Mouse (Mus musculus) urinary bladder, postnatal 14 days (tissue): ENCODE measurements around the gene Gm20388.

Experiments
- DNase-seq: peaks from one replicate; pipeline ENCODE4 v3.0.0; 2021; ENCODE audit warnings: low spot score

Gene Gm20388

DNA sequence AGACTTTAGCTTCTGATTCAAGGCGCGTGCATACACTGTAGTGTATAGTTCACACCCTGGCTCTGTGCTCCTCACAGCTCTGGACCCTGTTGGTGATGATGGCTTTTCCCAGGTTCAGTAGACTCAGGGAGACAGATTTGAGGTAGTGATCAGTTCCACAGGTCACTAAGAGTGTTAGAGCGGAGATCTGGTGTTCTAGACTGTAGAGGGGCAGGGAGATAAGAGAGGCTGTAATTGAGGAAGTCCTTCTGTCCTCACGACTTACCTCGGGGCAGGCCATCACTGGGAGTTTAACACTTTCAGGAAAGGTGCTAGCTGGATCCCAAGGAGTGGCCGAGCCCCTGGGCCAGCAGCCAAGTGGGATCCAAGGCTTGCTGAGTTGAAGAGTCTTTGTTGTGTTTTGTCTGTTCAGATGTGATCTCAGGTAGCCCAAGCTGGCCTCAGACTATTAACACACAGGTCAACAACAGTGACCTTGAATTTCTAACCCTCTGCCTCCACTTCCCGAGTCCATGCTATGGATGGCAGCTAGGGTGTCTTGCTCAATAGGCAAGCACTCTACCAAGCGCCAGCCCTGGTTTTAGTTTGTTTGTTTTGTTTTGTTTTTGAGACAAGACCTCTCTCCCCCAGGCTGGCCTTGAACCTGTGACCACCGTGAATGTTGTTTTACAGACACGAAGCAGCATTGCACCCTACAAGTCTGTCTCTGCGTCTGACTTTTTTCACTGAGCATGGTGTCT, 564.0 kb downstream of the Gm20388 start:
- DNase-seq: no peak

DNA sequence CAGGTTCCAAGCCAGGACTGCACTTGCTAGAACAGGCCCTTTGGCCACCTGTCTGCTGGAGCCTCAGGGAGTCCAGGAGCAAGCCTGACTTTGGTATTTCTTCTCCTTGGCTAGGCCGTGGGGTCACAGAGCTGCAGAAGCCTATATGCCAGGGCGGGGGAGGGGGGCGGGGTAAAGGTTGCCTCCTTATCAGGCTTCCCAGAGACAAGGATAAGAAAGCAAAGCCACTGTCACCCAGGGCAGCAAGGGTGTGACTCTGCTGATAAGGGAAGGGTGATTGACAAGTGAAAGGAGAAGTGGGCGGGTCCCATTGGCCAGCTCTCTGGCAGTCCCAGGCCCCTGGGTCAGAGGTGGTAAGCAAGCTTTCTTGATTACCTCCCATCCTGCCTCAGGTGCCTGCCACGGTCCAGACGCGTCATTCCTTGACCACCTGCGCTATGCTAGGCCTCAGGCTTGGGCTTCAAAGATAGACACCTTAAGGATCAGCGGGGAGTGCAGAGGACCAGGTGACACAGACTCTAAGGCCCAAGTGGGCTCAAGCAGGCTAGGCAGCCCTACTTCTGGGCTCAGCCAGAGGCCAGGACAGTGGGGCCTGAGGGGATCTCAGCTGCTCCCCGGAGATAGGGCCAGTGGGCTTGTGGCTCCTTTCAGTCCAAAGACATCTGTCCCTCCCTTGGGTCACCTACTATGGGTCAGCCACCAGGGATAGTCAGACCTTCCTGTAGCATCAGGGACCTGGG, 565.0 kb downstream of the Gm20388 start:
- no peak for DNase-seq

- DNase-seq: no peak
These were observed 566.3 kb downstream of the Gm20388 start for GRCm38 (mm10) chr8:120476711-120477575.

DNA sequence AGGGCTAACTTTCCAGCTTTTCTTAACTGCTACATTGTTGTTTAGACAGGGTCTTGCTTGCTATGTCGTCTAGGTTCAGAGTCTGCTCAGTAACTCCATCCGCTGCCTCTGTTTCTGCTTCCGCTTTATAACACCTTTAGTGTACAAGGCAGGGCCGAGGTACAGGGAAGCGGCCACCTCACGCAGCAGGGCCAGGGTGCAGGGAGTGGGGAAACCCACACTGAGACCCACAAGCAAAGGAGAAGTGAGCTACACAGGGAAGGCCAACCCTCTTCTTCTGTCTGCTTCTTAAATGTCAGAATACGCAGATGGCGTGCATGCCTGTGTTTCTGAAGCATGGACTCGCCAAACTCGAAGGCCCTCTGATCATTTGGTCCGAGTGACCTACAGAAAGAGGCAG, 568.1 kb downstream of the Gm20388 start:
- DNase-seq: no peak

GRCm38 (mm10) chr8:120479691-120480090, 569.0 kb downstream of the Gm20388 start:
- no peak for DNase-seq

DNA sequence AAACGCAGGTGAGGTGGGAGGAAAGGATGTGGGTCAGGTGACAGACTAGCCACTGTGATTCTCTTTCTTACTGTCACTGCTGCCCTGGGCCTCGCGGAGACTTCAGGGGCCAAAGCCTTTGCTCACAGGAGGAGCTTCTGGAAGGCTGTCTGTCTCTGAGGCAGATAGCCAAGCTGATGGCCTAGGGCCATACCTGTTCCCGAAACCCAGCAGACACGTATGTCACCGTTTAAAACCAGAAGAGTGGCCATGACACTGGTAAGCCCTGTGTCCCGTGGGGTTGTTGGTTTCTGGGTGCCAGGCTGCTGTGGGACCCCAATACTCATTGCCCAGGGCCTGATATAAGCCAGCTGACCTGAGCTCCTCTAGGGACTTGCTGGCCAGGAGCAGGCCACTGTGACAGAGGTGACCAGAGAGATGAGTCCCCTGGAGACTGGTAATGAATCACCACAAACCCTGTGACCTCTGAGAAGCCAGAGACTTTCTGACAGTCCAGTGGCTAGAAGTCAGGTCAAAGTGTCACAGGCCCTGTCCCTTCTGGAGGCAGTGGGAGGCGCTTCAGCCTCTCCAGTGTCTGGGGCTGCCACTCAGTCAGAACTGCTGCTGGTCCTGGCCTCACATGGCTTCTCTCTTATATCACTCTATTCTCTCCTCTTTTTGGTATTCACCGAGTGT, 571.5 kb downstream of the Gm20388 start:
- DNase-seq: no peak

DNA sequence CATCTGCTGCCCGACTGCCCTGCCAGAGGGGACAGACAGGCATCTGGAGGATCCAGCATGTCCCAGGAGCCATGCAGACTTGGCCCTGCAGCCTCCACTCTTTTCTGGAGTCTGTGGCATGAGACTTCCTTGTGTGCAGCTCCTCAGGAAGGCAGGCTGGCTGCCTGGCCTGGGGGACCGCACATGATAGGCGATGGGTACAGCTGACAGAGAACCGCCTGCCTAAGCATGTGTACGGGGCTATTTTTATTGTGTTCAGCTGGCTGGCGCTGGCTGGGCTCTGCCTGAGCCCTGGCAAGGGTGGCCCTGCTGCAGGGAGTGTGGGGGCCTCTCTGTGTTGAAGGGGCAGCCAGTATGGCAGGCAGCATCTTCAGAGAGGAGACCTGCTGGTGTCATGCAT, 573.8 kb downstream of the Gm20388 start:
- DNase-seq: no peak

- DNase-seq: no peak
These were observed 574.5 kb downstream of the Gm20388 start for GRCm38 (mm10) chr8:120485116-120485515.

- no peak for DNase-seq
These were observed 575.2 kb downstream of the Gm20388 start for GRCm38 (mm10) chr8:120485551-120486476.

GRCm38 (mm10) chr8:120486477-120487376, 576.1 kb downstream of the Gm20388 start:
- peak; percentile 61 for DNase-seq

DNA sequence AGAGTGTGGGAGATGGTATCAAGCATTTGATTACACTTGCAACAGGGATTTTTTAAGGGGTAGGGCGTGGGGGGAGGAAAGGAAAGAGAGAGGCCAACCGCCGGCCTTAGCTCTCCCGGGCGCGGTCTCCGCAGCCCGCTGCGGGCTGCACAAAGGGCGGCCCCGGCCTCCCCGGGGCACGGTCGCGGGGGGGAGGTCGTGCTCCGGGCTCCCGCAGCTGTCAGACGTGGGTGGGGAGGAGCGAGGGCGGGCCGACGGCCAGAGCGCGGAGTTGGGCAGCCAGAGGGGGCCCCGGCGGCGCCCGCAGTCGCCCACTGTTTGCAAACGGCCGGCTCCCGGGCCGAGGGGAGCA, 576.7 kb downstream of the Gm20388 start:
- DNase-seq: peak; percentile 66

DNA sequence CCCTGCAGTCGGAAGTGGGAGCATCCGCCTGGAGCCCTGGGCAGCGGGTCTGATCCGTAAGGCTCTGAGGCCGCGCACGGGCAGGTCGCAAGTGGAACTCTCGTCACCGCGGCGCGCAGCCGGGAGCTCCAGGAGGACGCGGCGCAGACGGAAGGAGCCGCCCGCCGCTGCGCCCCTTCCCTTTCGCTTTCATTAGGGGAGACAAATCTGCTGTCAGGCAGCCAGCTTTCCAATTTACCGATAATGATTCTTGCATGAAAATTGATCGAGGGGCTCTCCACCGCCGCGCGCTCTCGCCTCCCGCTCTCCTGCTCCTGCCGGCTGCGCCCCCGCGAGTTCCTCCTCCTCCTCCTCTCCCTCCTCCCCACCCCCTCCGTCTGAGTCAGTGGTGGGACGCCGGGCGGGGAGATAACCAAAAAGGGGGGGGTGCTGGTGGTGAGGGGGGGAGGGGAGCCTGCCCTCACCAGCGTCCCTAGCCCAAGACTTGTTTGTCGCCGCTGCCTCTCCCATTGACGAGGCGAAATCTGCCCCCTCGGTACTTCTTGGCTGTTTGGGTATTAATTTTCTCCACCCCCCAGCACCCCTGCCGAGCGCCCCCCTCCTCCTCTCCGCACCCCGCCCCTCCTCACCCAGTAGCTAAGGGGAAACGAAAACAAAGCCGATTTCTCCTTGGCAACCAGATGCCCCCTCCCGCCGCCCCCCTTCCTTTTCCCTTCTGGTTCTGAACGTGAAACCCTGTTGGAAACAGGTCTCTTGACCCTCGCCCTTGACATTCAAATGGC, 577.3 kb downstream of the Gm20388 start:
- peak; percentile 64 for DNase-seq

DNA sequence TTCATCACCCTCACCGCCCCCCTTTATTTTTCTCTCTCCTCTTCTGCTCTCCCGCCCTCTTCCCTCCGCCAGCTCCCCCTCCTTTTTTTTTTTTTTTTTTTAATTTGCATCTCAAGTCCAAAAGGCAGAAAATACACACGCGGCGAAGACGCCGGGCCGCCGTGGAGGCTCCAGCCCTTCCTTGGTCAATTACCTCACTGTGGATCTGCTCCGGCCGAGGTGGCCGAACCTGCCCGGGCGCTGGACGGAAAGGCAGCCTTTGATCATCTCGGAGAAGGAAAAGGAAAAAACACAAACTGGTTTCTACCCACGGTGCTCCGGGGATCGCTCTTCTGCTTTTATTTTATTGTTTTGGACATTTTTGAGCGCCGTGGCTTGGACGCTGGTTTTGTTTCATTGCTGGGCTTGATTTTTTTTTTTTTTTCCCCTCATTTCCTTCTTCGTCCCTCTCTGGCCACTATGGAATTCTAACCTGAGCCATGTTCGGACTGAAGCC, 578.0 kb downstream of the Gm20388 start:
- peak; percentile 50 for DNase-seq

- peak; percentile 56 for DNase-seq
These were observed 578.6 kb downstream of the Gm20388 start for GRCm38 (mm10) chr8:120489142-120489754.

DNA sequence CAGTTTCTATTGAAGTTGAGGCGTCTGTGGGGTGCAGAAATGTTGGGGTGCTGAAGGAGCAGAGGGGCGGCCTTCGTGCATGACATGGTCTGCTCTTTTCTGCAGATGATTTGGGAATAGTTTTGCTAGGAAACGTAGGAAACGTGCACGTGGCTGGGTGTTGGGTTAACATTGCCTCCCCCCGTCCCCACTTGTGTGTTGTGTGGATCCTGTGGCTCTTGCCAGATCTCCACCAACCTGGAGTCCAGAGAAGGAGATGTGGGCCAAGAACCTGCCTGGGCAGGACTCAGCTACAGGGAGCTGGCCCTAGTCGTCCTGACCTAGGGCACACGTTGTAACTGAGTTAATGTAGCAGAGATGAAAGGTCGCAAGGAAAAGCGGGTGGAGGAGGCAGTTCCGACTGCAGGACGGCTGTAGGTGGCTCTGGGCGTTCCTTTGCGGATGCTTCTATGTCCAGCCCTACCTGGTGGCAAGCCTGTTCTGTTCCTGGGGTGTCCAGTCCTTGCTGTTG, 579.2 kb downstream of the Gm20388 start:
- peak; percentile 33 for DNase-seq

- peak; percentile 27 for DNase-seq
These were observed 579.9 kb downstream of the Gm20388 start for GRCm38 (mm10) chr8:120490354-120491141.

- DNase-seq: no peak
These were observed 580.6 kb downstream of the Gm20388 start for GRCm38 (mm10) chr8:120491166-120491793.
